Mouse (Mus musculus): ENCODE measurements around the gene Heca.

- TF ChIP-seq EP300 (IDR thresholded peaks at IDR 0.05; ENCODE audit: low read depth) (no peak), CTCF (IDR thresholded peaks at IDR 0.05; ENCODE audit: low read depth) (no peak)
These were observed 14.2 kb downstream of the Heca start for GRCm38 (mm10) chr10:17933622-17934021.

Measured in liver, embryonic 14.5 days (tissue).